Mouse (Mus musculus) heart, embryonic 16.5 days (tissue): ENCODE data around the gene Foxp2. TPM values are rescaled to one million over a fixed set of nuclear protein-coding genes. Genes with fewer than 3 reads are reported as not detected.

Source experiments
- ATAC-seq: fragments of 200-750 bp; cut with Nextera tagmentation; replicated peaks from 2 replicates; pipeline ENCODE4 v1.8.0; 2017; ENCODE audit warnings: moderate number of reproducible peaks; ENCODE audit not compliant: insufficient read depth, low FRiP score; ENCODE audit errors: extremely low read depth
- H3K27ac ChIP-seq: fragments of 300-500 bp; sonication (generic); 2 replicates; pipeline ENCODE4 v1.5.1; 2014; ENCODE audit warnings: mild to moderate bottlenecking, low read length, control low read depth, moderate library complexity
- H3K27me3 ChIP-seq: fragments of 300-500 bp; sonication (generic); 2 replicates; pipeline ENCODE4 v1.6.1; 2014; ENCODE audit warnings: low read length, mixed read lengths; ENCODE audit not compliant: control insufficient read depth, insufficient read depth
- H3K36me3 ChIP-seq: fragments of 300-500 bp; sonication (generic); 2 replicates; pipeline ENCODE4 v1.6.1; 2014; ENCODE audit not compliant: control insufficient read depth, insufficient read depth
- H3K4me1 ChIP-seq: fragments of 300-500 bp; sonication (generic); 2 replicates; pipeline ENCODE4 v1.6.1; 2014; ENCODE audit warnings: low read length, mixed read lengths; ENCODE audit not compliant: control insufficient read depth, insufficient read depth
- H3K4me2 ChIP-seq: fragments of 300-500 bp; sonication (generic); 2 replicates; pipeline ENCODE4 v1.6.1; 2014; ENCODE audit warnings: low read depth, mild to moderate bottlenecking, control low read depth, low read length
- H3K4me3 ChIP-seq: fragments of 300-500 bp; sonication (generic); 2 replicates; pipeline ENCODE4 v1.5.1; 2014; ENCODE audit warnings: mild to moderate bottlenecking, control low read depth, low read length
- H3K9ac ChIP-seq: fragments of 300-500 bp; sonication (generic); 2 replicates; pipeline ENCODE4 v1.6.1; 2014; ENCODE audit warnings: low read length, control low read depth
- H3K9me3 ChIP-seq: fragments of 300-500 bp; sonication (generic); replicated peaks from 2 replicates; pipeline ENCODE4 v1.6.1; 2016; ENCODE audit warnings: low read length; ENCODE audit not compliant: control insufficient read depth
- WGBS: fragments of 180-500 bp; shearing (Covaris S2); extraction: QIAGEN DNeasy Blood & Tissue Kit; methylation state at CpG from one replicate; pipeline ENCODE4 v1.1.7; 2014; 5-methylcytosine and 5-hydroxymethylcytosine counted together
- polyA plus RNA-seq: library from polyadenylated mRNA; unstranded; fragments of >200 nt; fragmentation: Nextera tagmentation; extraction: Ambion mirVana; gene quantifications from 2 replicates; pipeline ENCODE4 v1.2.1, GENCODE M21; 2015

Gene Foxp2
- polyA plus RNA-seq, 1 experiment from 2014 or later: 5.4 TPM

DNA sequence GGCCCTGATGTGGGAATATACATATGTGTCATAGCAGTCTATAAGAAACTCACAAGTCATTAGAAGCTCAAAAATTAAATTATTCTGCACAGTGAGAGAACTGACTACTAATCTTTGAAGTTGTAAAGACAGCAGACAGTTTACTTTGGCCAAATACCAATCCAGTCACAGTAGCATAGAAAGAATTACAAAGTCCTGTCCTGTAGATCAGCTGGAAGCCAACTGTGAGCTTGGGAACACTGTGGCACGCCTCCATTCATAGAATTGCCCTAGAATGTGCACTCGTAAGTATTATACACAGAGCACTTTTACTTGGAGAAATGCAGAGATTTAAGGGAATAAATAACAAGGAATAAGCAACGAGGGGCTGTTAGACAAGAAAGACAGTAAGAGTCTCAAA, 472.5 kb downstream of the Foxp2 start:
- Histone ChIP-seq H3K9ac (no peak overlapping the region), H3K27ac (no peak overlapping the region), H3K4me2 (no peak overlapping the region), H3K36me3 (no peaks in the 10 kb centered on the region), H3K4me1 (no peaks in the 10 kb centered on the region), H3K27me3 (no peaks in the 10 kb centered on the region), H3K4me3 (no peak overlapping the region), H3K9me3 (no peaks in the 10 kb centered on the region)
- 64% methylated on average over 3 of the region's 3 CpGs for whole genome bisulfite sequencing
- no peak for ATAC-seq

DNA sequence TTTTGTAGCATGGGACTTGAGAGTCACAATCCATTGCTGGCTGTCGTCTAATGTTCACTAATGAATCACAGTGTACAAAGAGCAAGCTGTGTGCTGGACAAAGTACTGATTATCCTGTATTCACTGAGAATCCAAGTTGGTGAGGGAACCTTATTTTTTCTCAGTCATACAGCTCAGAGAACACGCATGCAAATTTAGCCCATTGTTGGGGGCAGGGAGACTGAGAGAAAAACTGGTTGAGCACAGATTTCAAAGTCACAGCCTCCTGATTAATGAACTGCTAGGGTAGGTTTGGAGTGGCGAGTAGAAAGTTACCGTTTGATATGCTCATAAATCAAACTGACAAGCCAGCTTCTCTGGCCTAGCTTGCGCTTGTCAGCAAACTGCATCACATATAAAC, 477.1 kb downstream of the Foxp2 start:
- H3K27me3 ChIP-seq: no peaks in the 10 kb centered on the region
- 69% methylated on average over 5 of the region's 5 CpGs for WGBS
- no peaks in the 10 kb centered on the region for H3K9me3 ChIP-seq
- no peak overlapping the region for H3K27ac ChIP-seq
- H3K9ac ChIP-seq: no peak overlapping the region
- no peak overlapping the region for H3K4me2 ChIP-seq
- no peak overlapping the region for H3K4me3 ChIP-seq
- no peaks in the 10 kb centered on the region for H3K4me1 ChIP-seq
- no peaks in the 10 kb centered on the region for H3K36me3 ChIP-seq
- no peak for ATAC-seq

DNA sequence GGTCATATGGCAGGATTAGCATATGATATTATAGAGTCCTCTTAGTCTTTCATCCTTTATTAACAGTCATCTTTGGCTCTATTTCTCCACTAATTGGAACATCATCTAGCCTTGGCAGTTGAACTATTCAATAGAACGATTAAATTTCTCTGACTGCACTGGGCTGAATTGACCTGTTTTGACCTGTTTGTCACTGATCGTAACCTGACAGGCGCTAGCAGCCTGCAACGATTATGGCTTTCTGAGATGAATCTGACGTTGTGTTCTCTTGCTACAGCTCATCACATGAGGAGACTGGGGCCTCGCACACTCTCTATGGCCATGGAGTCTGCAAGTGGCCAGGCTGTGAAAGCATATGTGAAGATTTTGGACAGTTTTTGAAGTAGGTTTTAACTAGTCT, 495.3 kb downstream of the Foxp2 start:
- ATAC-seq: no peak
- no peak overlapping the region for H3K9ac ChIP-seq
- 79% methylated on average over 6 of the region's 6 CpGs for WGBS

DNA sequence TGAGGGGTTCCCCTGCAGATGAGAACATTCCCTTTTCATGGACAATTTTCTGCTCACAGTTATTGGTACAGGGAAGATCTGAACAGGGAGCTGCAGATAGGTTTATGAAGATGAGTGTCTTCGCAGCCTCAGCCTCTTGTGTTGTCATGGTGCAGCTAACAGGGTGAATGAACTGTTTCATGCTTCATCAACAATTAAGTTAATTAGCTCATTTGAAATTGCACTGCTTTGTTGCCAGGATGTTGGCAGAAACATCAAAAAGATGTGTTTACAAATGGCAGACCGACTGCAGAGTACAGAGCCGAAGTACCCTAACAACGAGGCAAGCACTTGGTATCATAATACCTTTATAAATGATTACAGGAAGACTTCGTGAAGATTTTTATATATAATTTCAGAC, 496.3 kb downstream of the Foxp2 start:
- Histone ChIP-seq H3K4me2 (no peak overlapping the region), H3K36me3 (no peaks in the 10 kb centered on the region), H3K9ac (no peak overlapping the region), H3K27me3 (no peaks in the 10 kb centered on the region), H3K9me3 (no peaks in the 10 kb centered on the region), H3K27ac (no peak overlapping the region), H3K4me1 (no peaks in the 10 kb centered on the region), H3K4me3 (no peak overlapping the region)
- 80% methylated on average over 5 of the region's 5 CpGs for WGBS
- no peak for ATAC-seq

More for the DNA sequence above, 495.3 kb downstream of the Foxp2 start:
- Histone ChIP-seq H3K4me3 (no peak overlapping the region), H3K27me3 (no peaks in the 10 kb centered on the region), H3K9me3 (no peaks in the 10 kb centered on the region), H3K4me2 (no peak overlapping the region), H3K36me3 (no peaks in the 10 kb centered on the region), H3K4me1 (no peaks in the 10 kb centered on the region), H3K27ac (no peak overlapping the region)

DNA sequence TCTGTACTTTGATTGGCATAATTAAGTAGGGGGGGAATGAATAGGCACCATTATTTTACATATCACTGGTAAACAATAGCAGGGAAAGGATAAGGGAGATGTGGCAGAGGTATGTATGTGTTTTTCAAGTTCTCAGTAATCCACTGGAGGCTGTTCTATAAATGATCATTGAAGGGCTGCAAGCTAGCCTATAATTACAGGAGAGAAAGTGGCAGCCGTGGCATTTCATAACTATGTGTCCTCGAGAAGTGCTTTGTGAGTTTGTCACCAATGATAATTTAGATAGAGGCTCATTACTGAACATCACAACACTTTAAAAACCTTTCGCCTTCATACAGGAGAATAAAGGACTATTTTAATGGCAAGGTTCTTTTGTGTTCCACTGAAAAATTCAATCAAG, 500.0 kb downstream of the Foxp2 start:
- Histone ChIP-seq H3K36me3 (no peaks in the 10 kb centered on the region), H3K27ac (no peak overlapping the region), H3K27me3 (no peaks in the 10 kb centered on the region), H3K4me2 (no peak overlapping the region), H3K9me3 (no peaks in the 10 kb centered on the region), H3K9ac (no peak overlapping the region), H3K4me1 (peaks cover 4% of the 10 kb centered on the region; the same call in 1 of the 2 replicates), H3K4me3 (no peak overlapping the region)
- 65% methylated on average over 3 of the region's 3 CpGs for WGBS
- no peak for ATAC-seq

DNA sequence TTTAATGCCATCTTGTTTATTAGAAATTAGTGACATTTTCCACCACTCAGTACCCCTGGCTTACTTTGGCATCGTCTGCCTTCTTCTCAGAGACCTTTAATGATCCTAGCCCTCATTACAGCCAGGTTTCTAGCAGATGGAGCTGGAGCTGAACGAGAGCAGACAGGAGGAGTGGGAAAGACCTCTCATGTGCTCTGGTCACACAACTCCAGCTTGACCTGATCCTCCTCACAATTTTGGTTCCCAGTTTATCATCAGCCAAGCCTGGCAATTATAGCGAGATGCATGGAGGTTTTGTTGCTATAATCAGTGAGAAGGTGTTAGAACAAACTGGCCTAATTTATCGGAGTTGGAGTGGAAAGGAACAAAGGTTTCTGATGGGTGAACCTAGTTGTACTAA, 500.9 kb downstream of the Foxp2 start:
- Histone ChIP-seq H3K9me3 (no peaks in the 10 kb centered on the region), H3K4me2 (no peak overlapping the region), H3K27me3 (no peaks in the 10 kb centered on the region), H3K9ac (no peak overlapping the region), H3K4me1 (peaks cover 4% of the 10 kb centered on the region; the same call in 1 of the 2 replicates), H3K27ac (no peak overlapping the region), H3K4me3 (no peak overlapping the region), H3K36me3 (no peaks in the 10 kb centered on the region)
- 71% methylated on average over 4 of the region's 4 CpGs for WGBS
- no peak for ATAC-seq

DNA sequence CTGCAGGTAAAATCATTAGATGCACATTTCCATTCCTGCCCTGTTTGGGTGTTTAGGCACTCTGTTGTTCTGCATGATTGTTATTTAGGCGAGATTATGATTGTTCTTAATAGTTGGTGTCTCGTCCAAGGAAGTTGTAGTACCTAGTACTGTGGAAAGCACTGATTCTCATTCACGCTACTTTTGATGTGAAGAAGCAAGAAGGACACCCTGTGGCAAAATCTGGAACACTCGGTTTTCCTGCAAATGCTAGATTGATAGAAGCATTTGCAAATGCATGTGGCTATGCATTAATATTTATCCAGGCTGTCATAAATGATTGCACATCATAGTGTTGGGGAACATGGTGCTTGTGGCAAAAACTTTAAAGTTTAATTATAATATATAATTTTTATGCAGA, 514.0 kb downstream of the Foxp2 start:
- no peaks in the 10 kb centered on the region for H3K36me3 ChIP-seq
- H3K9me3 ChIP-seq: no peaks in the 10 kb centered on the region
- no peak overlapping the region for H3K4me2 ChIP-seq
- 30% methylated on average over 4 of the region's 4 CpGs for WGBS
- no peak overlapping the region for H3K4me3 ChIP-seq
- H3K27ac ChIP-seq: no peak overlapping the region
- H3K27me3 ChIP-seq: no peaks in the 10 kb centered on the region
- ATAC-seq: no peak
- H3K9ac ChIP-seq: no peak overlapping the region
- H3K4me1 ChIP-seq: peaks cover 13% of the 10 kb centered on the region

DNA sequence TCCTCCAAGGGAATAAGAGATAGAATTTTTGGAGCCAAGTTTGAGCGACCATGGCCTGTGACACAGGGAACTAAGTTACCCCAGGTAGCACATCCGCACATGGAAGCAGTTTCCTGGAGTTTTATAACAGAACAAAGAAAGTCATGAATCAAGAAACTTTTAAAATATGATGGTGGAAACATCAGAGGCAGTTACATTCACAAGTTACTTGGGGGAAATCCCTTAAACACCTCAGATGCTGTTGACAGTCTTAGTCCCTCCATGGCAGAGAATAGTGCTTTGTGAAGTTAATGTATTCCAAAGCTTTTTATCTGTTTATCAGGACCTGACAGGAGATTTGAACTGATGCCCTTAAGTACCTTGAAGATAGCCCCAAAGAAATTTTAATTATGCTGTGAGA, 558.6 kb downstream of the Foxp2 start:
- H3K4me3 ChIP-seq: no peak overlapping the region
- no peak for ATAC-seq

DNA sequence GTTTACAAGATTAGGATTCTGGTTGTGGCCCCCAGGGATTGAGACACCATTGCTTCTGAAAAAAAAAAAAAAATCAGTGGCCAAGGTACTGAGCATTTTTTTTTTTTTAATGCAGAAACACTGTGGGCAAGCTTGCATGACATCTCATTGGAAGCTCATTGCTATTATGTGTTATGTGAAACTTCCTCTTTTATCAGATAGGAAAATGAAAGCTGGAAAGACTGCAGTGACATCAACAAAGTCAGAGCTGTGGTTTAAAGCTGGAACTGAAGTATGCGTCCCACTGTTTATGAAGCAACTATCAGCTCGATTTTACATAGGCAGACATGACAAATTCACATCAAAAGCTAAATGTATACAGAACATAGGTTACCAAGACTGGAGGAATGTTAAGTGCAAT, 562.2 kb downstream of the Foxp2 start:
- ATAC-seq: no peak
- no peak overlapping the region for H3K4me2 ChIP-seq
- no peaks in the 10 kb centered on the region for H3K9me3 ChIP-seq
- H3K36me3 ChIP-seq: no peaks in the 10 kb centered on the region
- no peaks in the 10 kb centered on the region for H3K4me1 ChIP-seq
- H3K4me3 ChIP-seq: no peak overlapping the region
- no peak overlapping the region for H3K9ac ChIP-seq
- no peaks in the 10 kb centered on the region for H3K27me3 ChIP-seq
- WGBS: 65% methylated on average over 2 of the region's 2 CpGs
- no peak overlapping the region for H3K27ac ChIP-seq

More for the DNA sequence above, 558.6 kb downstream of the Foxp2 start:
- H3K27ac ChIP-seq: no peak overlapping the region
- H3K9ac ChIP-seq: no peak overlapping the region
- WGBS: 77% methylated on average over 2 of the region's 2 CpGs
- no peak overlapping the region for H3K4me2 ChIP-seq
- H3K4me1 ChIP-seq: no peaks in the 10 kb centered on the region
- no peaks in the 10 kb centered on the region for H3K27me3 ChIP-seq
- no peaks in the 10 kb centered on the region for H3K36me3 ChIP-seq
- no peaks in the 10 kb centered on the region for H3K9me3 ChIP-seq

DNA sequence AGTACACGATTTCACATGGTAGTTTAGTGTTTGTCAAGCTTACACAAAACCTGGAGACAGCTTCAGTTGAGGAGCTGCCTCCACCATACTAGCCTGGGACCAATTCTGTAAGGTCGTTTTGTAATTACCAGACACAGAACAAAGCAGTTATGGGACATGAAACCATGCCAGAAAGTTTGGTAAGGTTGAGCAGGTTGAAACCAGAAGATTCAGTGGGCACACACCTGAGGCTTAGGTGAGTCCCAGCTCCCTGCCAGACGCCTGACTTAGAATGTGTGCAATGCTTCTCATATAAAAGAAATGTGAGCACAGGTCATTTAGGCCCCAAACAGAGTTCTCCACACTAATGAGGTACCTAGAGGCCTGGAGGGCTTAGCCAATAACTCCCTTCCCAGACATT, 564.3 kb downstream of the Foxp2 start:
- Histone ChIP-seq H3K27me3 (no peaks in the 10 kb centered on the region), H3K9me3 (no peaks in the 10 kb centered on the region), H3K9ac (no peak overlapping the region), H3K36me3 (no peaks in the 10 kb centered on the region), H3K4me1 (no peaks in the 10 kb centered on the region), H3K27ac (no peak overlapping the region), H3K4me2 (no peak overlapping the region), H3K4me3 (no peak overlapping the region)
- ATAC-seq: no peak
- WGBS: 65% methylated on average over 3 of the region's 3 CpGs
